Mouse (Mus musculus): Measurements from ENCODE around the gene Exosc8.

Gene Exosc8

DNA sequence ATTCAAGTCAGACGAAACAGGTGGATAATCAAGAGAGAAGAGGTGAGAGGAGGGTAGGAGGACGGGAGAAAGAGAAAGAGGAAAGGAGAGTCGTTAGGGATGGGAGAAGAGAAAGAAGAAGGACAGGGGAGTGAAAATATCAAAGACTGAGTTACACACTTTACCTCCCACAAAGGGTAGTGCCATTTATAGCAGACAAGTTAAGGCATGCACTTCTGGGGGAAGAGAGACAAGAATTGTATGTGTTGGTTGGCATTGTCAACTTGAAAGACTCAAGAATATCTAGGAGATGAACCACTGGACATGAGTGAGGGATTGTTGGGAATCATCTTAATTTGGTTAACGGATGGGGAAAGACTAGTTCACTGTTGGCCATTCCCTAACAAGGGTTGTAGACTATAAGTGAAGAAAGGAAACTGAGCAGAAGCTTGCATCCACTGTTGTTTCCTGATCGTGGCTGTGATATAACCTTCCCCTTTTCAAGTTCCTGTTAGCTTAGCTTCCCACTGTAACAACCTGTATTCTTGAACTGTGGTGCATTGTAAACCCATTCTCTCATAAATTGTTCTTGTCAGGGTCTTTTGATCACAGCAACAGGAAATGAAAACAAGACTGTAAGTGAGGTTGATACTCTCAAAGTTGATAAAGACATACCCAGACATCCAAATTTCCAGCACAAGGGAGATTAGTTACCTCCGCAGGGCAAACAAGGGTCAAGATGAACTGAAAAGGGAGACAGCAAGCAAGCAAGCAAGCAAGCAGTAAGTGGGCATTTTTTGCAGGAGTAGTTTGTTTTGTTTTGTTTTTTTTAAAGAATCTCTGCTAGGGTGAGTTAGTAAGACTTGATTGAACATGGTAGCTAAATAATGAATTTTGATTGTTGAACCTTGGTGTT lies 53.6 kb downstream of the Exosc8 start:
- CTCF ChIA-PET, result interaction anchor here (1.0 kb wide), 1 partner anchor 9 kb away, joined by 3 read pairs; no protein-coding TSS in a partner anchor

Data from spleen, embryonic (tissue).